Mouse (Mus musculus): ENCODE results near the gene Cdkn1b. TPM values are rescaled to one million over a fixed set of nuclear protein-coding genes. Genes with fewer than 3 reads are reported as not detected.

Gene Cdkn1b
- 40.0 and 47.4 TPM in 2 replicates for polyA plus RNA-seq (2011; ENCODE audit: insufficient read depth, insufficient read length, low replicate concordance, missing spikeins)

DNA sequence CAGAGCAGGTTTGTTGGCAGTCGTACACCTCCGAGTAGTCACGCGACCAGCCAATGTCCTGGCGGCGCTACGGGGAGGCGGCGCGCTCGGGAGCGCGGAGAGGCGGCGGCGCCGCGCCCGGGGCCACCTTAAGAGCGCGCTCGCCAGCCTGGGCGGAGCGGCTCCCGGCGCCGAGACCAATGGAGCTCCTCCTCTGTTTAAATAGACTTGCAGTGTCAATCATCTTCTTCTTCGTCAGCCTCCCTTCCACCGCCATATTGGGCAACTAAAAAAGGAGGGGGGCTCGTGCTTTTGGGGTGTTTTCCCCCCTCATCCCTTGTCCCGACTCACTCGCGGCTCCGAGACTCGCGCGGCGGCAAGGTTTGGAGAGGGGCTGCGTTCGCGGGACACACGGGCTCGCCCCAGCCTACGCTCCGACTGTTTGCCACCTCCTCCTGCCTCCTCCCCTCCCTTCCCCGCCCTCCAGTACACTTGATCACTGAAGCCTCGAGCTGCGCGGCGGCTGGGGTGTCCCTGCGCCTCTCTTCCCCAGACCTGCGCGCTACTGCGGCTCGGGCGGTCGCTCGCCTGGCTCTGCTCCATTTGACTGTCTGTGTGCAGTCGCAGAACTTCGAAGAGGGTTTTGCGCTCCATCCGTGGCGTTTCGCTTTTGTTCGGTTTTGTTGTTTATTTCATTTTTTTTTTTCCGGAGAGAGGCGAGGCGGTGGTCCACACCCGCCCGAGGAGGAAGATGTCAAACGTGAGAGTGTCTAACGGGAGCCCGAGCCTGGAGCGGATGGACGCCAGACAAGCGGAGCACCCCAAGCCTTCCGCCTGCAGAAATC, at the start of gene Cdkn1b:
Gene Cdkn1b, plus strand, starts transcription at position 212 of the 824 bp plus-strand sequence.
- Histone ChIP-seq H3K4me3 (replicated peaks; ENCODE audit: control insufficient read depth, low read depth, low read length) (peak within 1 kb of the TSS; percentile 94), H3K27ac (ENCODE audit: control insufficient read depth, insufficient read depth, low read depth, low read length, poor library complexity) (peak within 1 kb of the TSS; percentile 98), H3K4me1 (ENCODE audit: control insufficient read depth, insufficient read depth, low read length) (peaks cover 1% of the 10 kb centered on the region)
- WGBS: under 1% methylated on average over 77 of the region's 77 CpGs
- TF ChIP-seq CTCF (IDR thresholded peaks at IDR 0.05; ENCODE audit: control insufficient read depth, insufficient read depth, low read length): no peak
- TF ChIP-seq POLR2A (IDR thresholded peaks at IDR 0.05; ENCODE audit: borderline replicate concordance, control insufficient read depth, low read depth, low read length): peak; percentile 98

DNA sequence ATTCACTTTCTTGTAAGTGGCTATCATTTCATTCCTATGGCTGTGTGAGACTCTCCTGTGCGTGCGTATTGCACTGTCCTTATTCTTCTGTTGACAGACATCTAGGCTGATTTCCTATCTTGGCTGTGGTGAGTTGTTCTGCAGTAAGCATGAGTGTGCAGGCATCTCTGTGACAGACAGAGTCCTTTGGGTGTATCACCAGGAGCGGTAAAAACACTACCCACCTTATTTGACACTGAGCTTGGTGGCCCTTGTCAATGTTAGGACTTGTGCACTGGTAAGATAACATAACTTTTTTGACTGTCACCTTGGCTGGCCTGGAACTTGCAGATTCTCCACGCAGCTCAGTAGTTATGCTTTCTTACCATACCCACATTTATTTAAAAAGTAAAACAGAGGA, 49.3 kb upstream of the Cdkn1b start:
- TF ChIP-seq POLR2A (IDR thresholded peaks at IDR 0.05; ENCODE audit: borderline replicate concordance, control insufficient read depth, low read depth, low read length) (no peak), CTCF (IDR thresholded peaks at IDR 0.05; ENCODE audit: control insufficient read depth, insufficient read depth, low read length) (no peak)
- WGBS: 66% methylated on average over 4 of the region's 4 CpGs
- Histone ChIP-seq H3K27ac (ENCODE audit: control insufficient read depth, insufficient read depth, low read depth, low read length, poor library complexity) (no peak overlapping the region), H3K4me3 (replicated peaks; ENCODE audit: control insufficient read depth, low read depth, low read length) (no peak overlapping the region), H3K4me1 (ENCODE audit: control insufficient read depth, insufficient read depth, low read length) (no peaks in the 10 kb centered on the region; the same call in 1 of the 2 replicates)

DNA sequence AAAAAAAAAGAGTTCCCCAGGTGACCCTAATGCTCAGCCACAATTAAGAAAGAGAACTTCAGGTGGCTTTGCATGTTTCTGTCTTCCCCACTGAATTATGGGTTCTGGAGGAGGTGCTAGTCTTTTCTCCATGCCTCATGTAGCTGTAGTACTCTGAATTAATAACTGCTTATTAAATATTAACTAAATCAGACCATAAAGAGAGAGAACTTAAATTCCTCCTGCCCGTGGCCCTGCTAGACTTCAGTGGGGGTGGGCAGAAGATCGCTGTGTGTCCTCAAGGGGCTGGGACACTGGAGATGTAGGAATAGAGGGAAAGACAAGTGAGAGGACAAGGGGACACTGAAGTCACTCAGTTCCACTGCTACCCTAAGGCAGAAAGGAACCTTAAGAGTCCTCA, 48.0 kb upstream of the Cdkn1b start:
- TF ChIP-seq CTCF (IDR thresholded peaks at IDR 0.05; ENCODE audit: control insufficient read depth, insufficient read depth, low read length) (no peak), POLR2A (IDR thresholded peaks at IDR 0.05; ENCODE audit: borderline replicate concordance, control insufficient read depth, low read depth, low read length) (no peak)
- no peak overlapping the region for H3K4me3 ChIP-seq (replicated peaks; ENCODE audit: control insufficient read depth, low read depth, low read length)
- 93% methylated on average over 2 of the region's 2 CpGs for WGBS
- no peak overlapping the region for H3K27ac ChIP-seq (ENCODE audit: control insufficient read depth, insufficient read depth, low read depth, low read length, poor library complexity)
- H3K4me1 ChIP-seq (ENCODE audit: control insufficient read depth, insufficient read depth, low read length): no peaks in the 10 kb centered on the region; the same call in 1 of the 2 replicates

GRCm38 (mm10) chr6:134873018-134873417, 47.2 kb upstream of the Cdkn1b start:
- H3K27ac ChIP-seq (ENCODE audit: control insufficient read depth, insufficient read depth, low read depth, low read length, poor library complexity): no peak overlapping the region
- no peaks in the 10 kb centered on the region; the same call in 1 of the 2 replicates for H3K4me1 ChIP-seq (ENCODE audit: control insufficient read depth, insufficient read depth, low read length)
- TF ChIP-seq POLR2A (IDR thresholded peaks at IDR 0.05; ENCODE audit: borderline replicate concordance, control insufficient read depth, low read depth, low read length) (no peak), CTCF (IDR thresholded peaks at IDR 0.05; ENCODE audit: control insufficient read depth, insufficient read depth, low read length) (peak; percentile 7; the same call in 1 of the 2 replicates)
- no peak overlapping the region for H3K4me3 ChIP-seq (replicated peaks; ENCODE audit: control insufficient read depth, low read depth, low read length)
- WGBS: 80% methylated on average over 2 of the region's 2 CpGs

- WGBS: 52% methylated on average over 6 of the region's 6 CpGs
- H3K27ac ChIP-seq (ENCODE audit: control insufficient read depth, insufficient read depth, low read depth, low read length, poor library complexity): no peak overlapping the region
- no peaks in the 10 kb centered on the region for H3K4me1 ChIP-seq (ENCODE audit: control insufficient read depth, insufficient read depth, low read length)
- H3K4me3 ChIP-seq (replicated peaks; ENCODE audit: control insufficient read depth, low read depth, low read length): no peak overlapping the region
- TF ChIP-seq POLR2A (IDR thresholded peaks at IDR 0.05; ENCODE audit: borderline replicate concordance, control insufficient read depth, low read depth, low read length) (no peak), CTCF (IDR thresholded peaks at IDR 0.05; ENCODE audit: control insufficient read depth, insufficient read depth, low read length) (peak; percentile 27; the same call in 1 of the 2 replicates)
Measured at GRCm38 (mm10) chr6:134876795-134877194, 43.4 kb upstream of the Cdkn1b start.

- H3K4me1 ChIP-seq (ENCODE audit: control insufficient read depth, insufficient read depth, low read length): no peaks in the 10 kb centered on the region
- 87% methylated on average over 4 of the region's 4 CpGs for WGBS
- no peak for TF ChIP-seq POLR2A (IDR thresholded peaks at IDR 0.05; ENCODE audit: borderline replicate concordance, control insufficient read depth, low read depth, low read length)
Measured at GRCm38 (mm10) chr6:134877276-134877675, 42.9 kb upstream of the Cdkn1b start.

GRCm38 (mm10) chr6:134877892-134878291, 42.3 kb upstream of the Cdkn1b start:
- no peak overlapping the region for H3K27ac ChIP-seq (ENCODE audit: control insufficient read depth, insufficient read depth, low read depth, low read length, poor library complexity)
- no peak for TF ChIP-seq CTCF (IDR thresholded peaks at IDR 0.05; ENCODE audit: control insufficient read depth, insufficient read depth, low read length)
- no peak for TF ChIP-seq POLR2A (IDR thresholded peaks at IDR 0.05; ENCODE audit: borderline replicate concordance, control insufficient read depth, low read depth, low read length)
- WGBS: 68% methylated on average over 1 of the region's 1 CpGs

More at GRCm38 (mm10) chr6:134877276-134877675, 42.9 kb upstream of the Cdkn1b start:
- Histone ChIP-seq H3K4me3 (replicated peaks; ENCODE audit: control insufficient read depth, low read depth, low read length) (no peak overlapping the region), H3K27ac (ENCODE audit: control insufficient read depth, insufficient read depth, low read depth, low read length, poor library complexity) (no peak overlapping the region)

GRCm38 (mm10) chr6:134879556-134879955, 40.6 kb upstream of the Cdkn1b start:
- Histone ChIP-seq H3K4me1 (ENCODE audit: control insufficient read depth, insufficient read depth, low read length) (no peaks in the 10 kb centered on the region), H3K4me3 (replicated peaks; ENCODE audit: control insufficient read depth, low read depth, low read length) (no peak overlapping the region), H3K27ac (ENCODE audit: control insufficient read depth, insufficient read depth, low read depth, low read length, poor library complexity) (no peak overlapping the region)
- 60% methylated on average over 5 of the region's 5 CpGs for WGBS
- TF ChIP-seq POLR2A (IDR thresholded peaks at IDR 0.05; ENCODE audit: borderline replicate concordance, control insufficient read depth, low read depth, low read length) (no peak), CTCF (IDR thresholded peaks at IDR 0.05; ENCODE audit: control insufficient read depth, insufficient read depth, low read length) (no peak)

More at GRCm38 (mm10) chr6:134877892-134878291, 42.3 kb upstream of the Cdkn1b start:
- Histone ChIP-seq H3K4me1 (ENCODE audit: control insufficient read depth, insufficient read depth, low read length) (no peaks in the 10 kb centered on the region), H3K4me3 (replicated peaks; ENCODE audit: control insufficient read depth, low read depth, low read length) (no peak overlapping the region)
